Mouse (Mus musculus) G1E (cell line): Measurements from ENCODE around the gene Syne3.

Experiments used
- CTCF ChIP-seq: IDR thresholded peaks from 2 replicates; pipeline ENCODE4 v1.5.1; 2012; ENCODE audit warnings: low read depth, low read length, inconsistent platforms, mixed read lengths
- GATA1 ChIP-seq: IDR thresholded peaks from 2 replicates; pipeline ENCODE4 v1.6.1; 2012; ENCODE audit warnings: borderline replicate concordance, low read length, inconsistent platforms, mixed read lengths
- GATA2 ChIP-seq: IDR thresholded peaks from 2 replicates; pipeline ENCODE4 v1.6.1; 2012; ENCODE audit warnings: low read depth, low read length, inconsistent platforms, borderline replicate concordance

- TF ChIP-seq GATA1 (no peak), CTCF (no peak), GATA2 (no peak)
Measured at GRCm38 (mm10) chr12:105003715-105004114, 5.9 kb downstream of the Syne3 start.
